ENCODE assay signal across 31 mouse cellular contexts in genomic region chr1:182252534-182253171, GRCm38 (mm10). TPM values are rescaled to one million over a fixed set of nuclear protein-coding genes. Genes with fewer than 3 reads are reported as not detected.
DNase-seq lines count a peak whose midpoint lies in the region; ATAC-seq and TF ChIP-seq lines count a peak whose summit lies in the region.
"Had no signal": no experiment of that assay in that cellular context is flagged by ENCODE, and none has a peak within 500 bp of the region (broad histone marks: within the 10 kb centered on the region; RNA-seq: fewer than 3 reads in every experiment).

No protein-coding gene starts in this region.

- WGBS in embryonic facial prominence, embryonic 11.5 days = 78% methylated on average over 10 of the region's 10 CpGs
- 73% methylated on average over 10 of the region's 10 CpGs for WGBS in embryonic facial prominence, embryonic 10.5 days
- WGBS in forebrain, embryonic 13.5 days = 7% methylated on average over 10 of the region's 10 CpGs
- WGBS in midbrain, embryonic 11.5 days = 25% methylated on average over 10 of the region's 10 CpGs
- WGBS in midbrain, embryonic 16.5 days = 14% methylated on average over 10 of the region's 10 CpGs
- WGBS in hindbrain, postnatal 0 days = 50% methylated on average over 10 of the region's 10 CpGs

- no peaks in the 10 kb centered on the region for H3K9me3 ChIP-seq in embryonic facial prominence, embryonic 11.5 days (replicated peaks; ENCODE audit: control insufficient read depth, low read length)
- H3K9me3 ChIP-seq in embryonic facial prominence, embryonic 10.5 days = no peaks in the 10 kb centered on the region
- no peaks in the 10 kb centered on the region for H3K9me3 ChIP-seq in forebrain, embryonic 13.5 days (replicated peaks)
- H3K9me3 ChIP-seq in midbrain, embryonic 11.5 days (ENCODE audit: control insufficient read depth, low read length) = no peaks in the 10 kb centered on the region
- H3K9me3 ChIP-seq in midbrain, embryonic 16.5 days (replicated peaks; ENCODE audit: control insufficient read depth, low read length, poor library complexity, severe bottlenecking) = no peaks in the 10 kb centered on the region
- H3K9me3 ChIP-seq in hindbrain, postnatal 0 days (ENCODE audit: low read length) = no peaks in the 10 kb centered on the region
- H3K9me3 ChIP-seq: embryonic facial prominence, embryonic 15.5 days; G1E; heart, embryonic 13.5 days; hindbrain, embryonic 15.5 days; limb, embryonic 10.5 days; limb, embryonic 15.5 days; liver, embryonic 13.5 days; neural tube, embryonic 13.5 days; stomach, embryonic 15.5 days had no signal

- H3K27ac ChIP-seq in embryonic facial prominence, embryonic 11.5 days (replicated peaks; ENCODE audit: low read depth, low read length) = no peak overlapping the region
- no peak overlapping the region for H3K27ac ChIP-seq in embryonic facial prominence, embryonic 10.5 days (replicated peaks)
- no peak overlapping the region for H3K27ac ChIP-seq in forebrain, embryonic 13.5 days
- no peak overlapping the region; the same call in 1 of the 2 replicates for H3K27ac ChIP-seq in midbrain, embryonic 11.5 days (ENCODE audit: low read depth, low read length)
- H3K27ac ChIP-seq in midbrain, embryonic 16.5 days (ENCODE audit: low read length) = no peak overlapping the region
- H3K27ac ChIP-seq in hindbrain, postnatal 0 days = no peak overlapping the region
- H3K27ac ChIP-seq: embryonic facial prominence, embryonic 15.5 days; heart, embryonic 13.5 days; hindbrain, embryonic 10.5 days; hindbrain, embryonic 15.5 days; limb, embryonic 10.5 days; limb, embryonic 15.5 days; liver, embryonic 13.5 days; neural tube, embryonic 13.5 days; stomach, embryonic 15.5 days had no signal

- peak; percentile 18 for DNase-seq in embryonic facial prominence, embryonic 11.5 days (ENCODE audit: low spot score)
- DNase-seq in embryonic facial prominence, embryonic 10.5 days (ENCODE audit: low spot score) = no peak
- DNase-seq in midbrain, embryonic 11.5 days (ENCODE audit: low spot score, missing footprints) = peak; percentile 84
- DNase-seq in neural tube, embryonic 10.5 days (ENCODE audit: extremely low spot score, low spot score) = no peak
- DNase-seq in hindbrain, postnatal 0 days (ENCODE audit: low spot score) = no peak
- DNase-seq in frontal cortex, adult 2 months (ENCODE audit: extremely low spot score in 1 of 2, low spot score in 1 of 2) = no peak
- DNase-seq: adrenal gland, adult 8-10 months; cerebellum, adult 11 months; cerebellum, adult 9-10 months; cerebellum, postnatal 36 days; embryo, embryonic 11 days; heart, postnatal 10 days; kidney, adult 2 months; kidney, postnatal 36 days; layer of hippocampus, postnatal 36 days; liver, embryonic 13.5 days; lung, adult 2 months; lung, postnatal 10 days; right cerebral cortex, postnatal 25 days had no signal

- ATAC-seq in embryonic facial prominence, embryonic 11.5 days (replicated peaks; ENCODE audit: insufficient number of reproducible peaks, low FRiP score, low TSS enrichment, low read depth) = no peak
- ATAC-seq in forebrain, embryonic 13.5 days = peak; percentile 87
- peak; percentile 71 for ATAC-seq in midbrain, embryonic 11.5 days (ENCODE audit: low FRiP score)
- peak; percentile 78 for ATAC-seq in midbrain, embryonic 16.5 days
- no peak for ATAC-seq in hindbrain, postnatal 0 days

- no peak for TF ChIP-seq CTCF in hindbrain, postnatal 0 days (IDR thresholded peaks at IDR 0.05; ENCODE audit: low read depth)

- no peak overlapping the region for H3K4me2 ChIP-seq in embryonic facial prominence, embryonic 11.5 days (ENCODE audit: low read depth, low read length)
- H3K4me2 ChIP-seq in forebrain, embryonic 13.5 days = no peak overlapping the region
- H3K4me2 ChIP-seq in midbrain, embryonic 11.5 days = no peak overlapping the region
- no peak overlapping the region for H3K4me2 ChIP-seq in midbrain, embryonic 16.5 days (ENCODE audit: low read length)
- H3K4me2 ChIP-seq in hindbrain, postnatal 0 days (ENCODE audit: low read depth, low read length) = no peak overlapping the region
- H3K4me2 ChIP-seq: embryonic facial prominence, embryonic 15.5 days; heart, embryonic 13.5 days; hindbrain, embryonic 15.5 days; limb, embryonic 15.5 days; liver, embryonic 13.5 days; neural tube, embryonic 13.5 days; stomach, embryonic 15.5 days had no signal

- H3K4me3 ChIP-seq in embryonic facial prominence, embryonic 11.5 days (ENCODE audit: low read depth, low read length) = no peak overlapping the region
- H3K4me3 ChIP-seq in embryonic facial prominence, embryonic 10.5 days = no peak overlapping the region
- H3K4me3 ChIP-seq in forebrain, embryonic 13.5 days = no peak overlapping the region
- H3K4me3 ChIP-seq in midbrain, embryonic 11.5 days (ENCODE audit: low read depth, low read length) = no peak overlapping the region
- no peak overlapping the region for H3K4me3 ChIP-seq in midbrain, embryonic 16.5 days (ENCODE audit: low read depth, low read length)
- no peak overlapping the region for H3K4me3 ChIP-seq in hindbrain, postnatal 0 days (ENCODE audit: low read length)
- H3K4me3 ChIP-seq: embryonic facial prominence, embryonic 15.5 days; heart, embryonic 13.5 days; hindbrain, embryonic 10.5 days; hindbrain, embryonic 15.5 days; limb, embryonic 10.5 days; limb, embryonic 15.5 days; liver, embryonic 13.5 days; myocyte; neural tube, embryonic 13.5 days; stomach, embryonic 15.5 days had no signal

- H3K27me3 ChIP-seq in embryonic facial prominence, embryonic 11.5 days (ENCODE audit: control insufficient read depth, insufficient read depth, low read length) = no peaks in the 10 kb centered on the region
- no peaks in the 10 kb centered on the region for H3K27me3 ChIP-seq in embryonic facial prominence, embryonic 10.5 days (replicated peaks; ENCODE audit: low read depth, poor library complexity, severe bottlenecking)
- H3K27me3 ChIP-seq in forebrain, embryonic 13.5 days = 0 out of 2 replicates have a peak, but pooled peaks cover 3% of the 10 kb centered on the region
- peaks cover 7% of the 10 kb centered on the region; the same call in 1 of the 2 replicates for H3K27me3 ChIP-seq in midbrain, embryonic 11.5 days (ENCODE audit: control insufficient read depth, insufficient read depth, low read length)
- H3K27me3 ChIP-seq in midbrain, embryonic 16.5 days (ENCODE audit: control insufficient read depth, insufficient read depth, low read depth, low read length) = no peaks in the 10 kb centered on the region; the same call in 1 of the 2 replicates
- H3K27me3 ChIP-seq in hindbrain, postnatal 0 days (ENCODE audit: insufficient read depth, low read length) = no peaks in the 10 kb centered on the region
- H3K27me3 ChIP-seq: embryonic facial prominence, embryonic 15.5 days; heart, embryonic 13.5 days; hindbrain, embryonic 15.5 days; limb, embryonic 15.5 days; liver, embryonic 13.5 days; neural tube, embryonic 13.5 days; stomach, embryonic 15.5 days had no signal

- H3K36me3 ChIP-seq in embryonic facial prominence, embryonic 11.5 days (replicated peaks; ENCODE audit: control insufficient read depth, insufficient read depth, low read depth, low read length) = no peaks in the 10 kb centered on the region
- H3K36me3 ChIP-seq in embryonic facial prominence, embryonic 10.5 days (replicated peaks) = no peaks in the 10 kb centered on the region
- H3K36me3 ChIP-seq in forebrain, embryonic 13.5 days (ENCODE audit: poor library complexity, severe bottlenecking) = no peaks in the 10 kb centered on the region
- no peaks in the 10 kb centered on the region for H3K36me3 ChIP-seq in midbrain, embryonic 11.5 days (ENCODE audit: control insufficient read depth, insufficient read depth, low read length)
- no peaks in the 10 kb centered on the region for H3K36me3 ChIP-seq in midbrain, embryonic 16.5 days (ENCODE audit: control insufficient read depth, insufficient read depth, low read length)
- no peaks in the 10 kb centered on the region for H3K36me3 ChIP-seq in hindbrain, postnatal 0 days (ENCODE audit: insufficient read depth, low read length)
- H3K36me3 ChIP-seq: embryonic facial prominence, embryonic 15.5 days; G1E; heart, embryonic 13.5 days; hindbrain, embryonic 10.5 days; hindbrain, embryonic 15.5 days; limb, embryonic 10.5 days; limb, embryonic 15.5 days; liver, embryonic 13.5 days; neural tube, embryonic 13.5 days; stomach, embryonic 15.5 days had no signal

- H3K9ac ChIP-seq in embryonic facial prominence, embryonic 11.5 days (replicated peaks; ENCODE audit: low read length) = no peak overlapping the region
- H3K9ac ChIP-seq in forebrain, embryonic 13.5 days = no peak overlapping the region
- H3K9ac ChIP-seq in midbrain, embryonic 11.5 days (ENCODE audit: low read length) = no peak overlapping the region
- no peak overlapping the region for H3K9ac ChIP-seq in midbrain, embryonic 16.5 days (ENCODE audit: low read depth, low read length)
- no peak overlapping the region for H3K9ac ChIP-seq in hindbrain, postnatal 0 days (replicated peaks; ENCODE audit: low read length)
- H3K9ac ChIP-seq: embryonic facial prominence, embryonic 15.5 days; heart, embryonic 13.5 days; hindbrain, embryonic 15.5 days; limb, embryonic 15.5 days; liver, embryonic 13.5 days; neural tube, embryonic 13.5 days; stomach, embryonic 15.5 days had no signal

- H3K4me1 ChIP-seq in embryonic facial prominence, embryonic 11.5 days (ENCODE audit: control insufficient read depth, insufficient read depth, low read length) = no peaks in the 10 kb centered on the region
- H3K4me1 ChIP-seq in embryonic facial prominence, embryonic 10.5 days = 0 out of 2 replicates have a peak, but pooled peaks cover 4% of the 10 kb centered on the region
- peaks cover 23% of the 10 kb centered on the region for H3K4me1 ChIP-seq in forebrain, embryonic 13.5 days
- H3K4me1 ChIP-seq in midbrain, embryonic 11.5 days (ENCODE audit: control insufficient read depth, insufficient read depth, low read length) = no peaks in the 10 kb centered on the region
- H3K4me1 ChIP-seq in midbrain, embryonic 16.5 days (ENCODE audit: control insufficient read depth, insufficient read depth, low read length) = no peaks in the 10 kb centered on the region
- H3K4me1 ChIP-seq in hindbrain, postnatal 0 days (ENCODE audit: insufficient read depth, low read length) = no peaks in the 10 kb centered on the region
- H3K4me1 ChIP-seq: embryonic facial prominence, embryonic 15.5 days; hindbrain, embryonic 10.5 days; hindbrain, embryonic 15.5 days; limb, embryonic 10.5 days; liver, embryonic 13.5 days; neural tube, embryonic 13.5 days had no signal

RNA-seq across cellular contexts. Expression of gene Degs1, which starts 30.0 kb away (rescaled TPM):
- 82.5 and 87.6 TPM in 2 replicates for polyA plus RNA-seq in embryonic facial prominence, embryonic 11.5 days (2014; fragmentation: Nextera tagmentation; extraction: Ambion mirVana)
- polyA plus RNA-seq in embryonic facial prominence, embryonic 10.5 days (2016; fragmentation: Nextera tagmentation; extraction: Ambion mirVana) = 67.3 TPM in 2 replicates
- 48.7 and 49.3 TPM in 2 replicates for polyA plus RNA-seq in forebrain, embryonic 13.5 days (2015; fragmentation: Nextera tagmentation; extraction: Ambion mirVana)
- 68.5 and 76.2 TPM in 2 replicates for polyA plus RNA-seq in midbrain, embryonic 11.5 days (2014; fragmentation: Nextera tagmentation; extraction: Ambion mirVana)
- polyA plus RNA-seq in midbrain, embryonic 16.5 days (2015; fragmentation: Nextera tagmentation; extraction: Ambion mirVana) = 73.1 and 85.0 TPM in 2 replicates
- total RNA-seq in hindbrain, postnatal 0 days (2014; rRNA removed) = 101 and 107 TPM in 2 replicates
- polyA plus RNA-seq in hindbrain, postnatal 0 days (2015; fragmentation: Nextera tagmentation; extraction: Ambion mirVana) = 134 and 135 TPM in 2 replicates
- polyA plus RNA-seq in frontal cortex, adult 2 months (2012; rRNA removed) = 68.2 and 78.2 TPM in 2 replicates

Comparison
In these comparisons a context has a peak if more than half of its experiments do, and no peak if none do; other contexts are left out.
1. DNase-seq: peak in embryonic facial prominence, embryonic 11.5 days (single experiment) and midbrain, embryonic 11.5 days (single experiment); none in embryonic facial prominence, embryonic 10.5 days (single experiment), neural tube, embryonic 10.5 days (single experiment), hindbrain, postnatal 0 days (single experiment) and frontal cortex, adult 2 months (0 of 2).
2. ATAC-seq: peak in forebrain, embryonic 13.5 days (single experiment), midbrain, embryonic 11.5 days (single experiment) and midbrain, embryonic 16.5 days (single experiment); none in embryonic facial prominence, embryonic 11.5 days (single experiment) and hindbrain, postnatal 0 days (single experiment).